Mouse (Mus musculus) small intestine, adult 2 months (tissue): ENCODE results near the gene Prmt8. TPM values are rescaled to one million over a fixed set of nuclear protein-coding genes. Genes with fewer than 3 reads are reported as not detected.

Experiments
- H3K27ac ChIP-seq: fragments of 200-500 bp; 2 replicates; pipeline ENCODE4 v1.5.1; 2012; ENCODE audit warnings: low read depth, low read length, control low read depth, inconsistent platforms; ENCODE audit not compliant: insufficient read depth
- H3K27me3 ChIP-seq: fragments of 200-500 bp; 2 replicates; pipeline ENCODE4 v1.6.1; 2012; ENCODE audit warnings: mild to moderate bottlenecking, moderate library complexity, low read length, inconsistent platforms; ENCODE audit not compliant: control insufficient read depth, insufficient read depth
- H3K36me3 ChIP-seq: fragments of 200-500 bp; 2 replicates; pipeline ENCODE4 v1.6.1; 2012; ENCODE audit warnings: mild to moderate bottlenecking, low read length, control low read depth, inconsistent platforms; ENCODE audit not compliant: control insufficient read depth, insufficient read depth
- H3K4me1 ChIP-seq: fragments of 200-500 bp; 2 replicates; pipeline ENCODE4 v1.6.1; 2012; ENCODE audit warnings: low read length, inconsistent platforms, mixed read lengths; ENCODE audit not compliant: control insufficient read depth, insufficient read depth, insufficient read length
- H3K4me3 ChIP-seq: fragments of 200-500 bp; 2 replicates; pipeline ENCODE4 v1.5.1; 2012; ENCODE audit warnings: low read depth, mild to moderate bottlenecking, control low read depth, inconsistent platforms, low read length, moderate library complexity
- CTCF ChIP-seq: fragments of 200-500 bp; IDR thresholded peaks from 2 replicates; pipeline ENCODE4 v1.5.1; 2012; ENCODE audit warnings: low read depth, mild to moderate bottlenecking, control low read depth, inconsistent platforms, low read length, moderate library complexity, mixed read lengths; ENCODE audit not compliant: insufficient replicate concordance, insufficient read length; ENCODE audit errors: extremely low read depth
- POLR2A ChIP-seq: fragments of 200-500 bp; IDR thresholded peaks from 2 replicates; pipeline ENCODE4 v1.6.1; 2012; ENCODE audit warnings: low read depth, mild to moderate bottlenecking, control low read depth, inconsistent platforms, low read length, moderate library complexity
- WGBS: fragments of 180-500 bp; shearing (Covaris S2); methylation state at CpG from one replicate; pipeline ENCODE4 v1.1.7; 2018; 5-methylcytosine and 5-hydroxymethylcytosine counted together
- polyA plus RNA-seq: library from polyadenylated mRNA; depleted of rRNA; stranded (reverse); fragments of >200 nt; gene quantifications from 2 replicates; pipeline ENCODE4 v1.2.3, GENCODE M21; 2012; rRNA removed

Gene Prmt8
- polyA plus RNA-seq, result 0.10 TPM in 1 of 2 replicates, not detected in the other

GRCm38 (mm10) chr6:127769275-127770156, at the start of gene Prmt8:
Prmt8 (minus strand) TSS chr6:127769472.
- Histone ChIP-seq H3K4me3 (no peak within 1 kb of the TSS), H3K4me1 (no peaks in the 10 kb centered on the region; the same call in 1 of the 2 replicates), H3K27me3 (peaks cover 39% of the 10 kb centered on the region), H3K27ac (no peak within 1 kb of the TSS), H3K36me3 (no peaks in the 10 kb centered on the region)
- no peak for TF ChIP-seq CTCF
- no peak for TF ChIP-seq POLR2A
- 3% methylated on average over 41 of the region's 42 CpGs for WGBS

- 80% methylated on average over 9 of the region's 9 CpGs for WGBS
- H3K27me3 ChIP-seq, result no peaks in the 10 kb centered on the region
Observed at GRCm38 (mm10) chr6:127803046-127803729, 33.9 kb upstream of the Prmt8 start.

GRCm38 (mm10) chr6:127802211-127802610, 32.9 kb upstream of the Prmt8 start:
- Histone ChIP-seq H3K27ac (no peak overlapping the region), H3K36me3 (no peaks in the 10 kb centered on the region), H3K27me3 (no peaks in the 10 kb centered on the region), H3K4me3 (no peak overlapping the region), H3K4me1 (no peaks in the 10 kb centered on the region)
- TF ChIP-seq POLR2A (no peak), CTCF (no peak)
- WGBS, result 90% methylated on average over 12 of the region's 12 CpGs

More at GRCm38 (mm10) chr6:127803046-127803729, 33.9 kb upstream of the Prmt8 start:
- no peaks in the 10 kb centered on the region for H3K4me1 ChIP-seq
- H3K4me3 ChIP-seq, result no peak overlapping the region
- TF ChIP-seq CTCF (no peak), POLR2A (no peak)
- H3K36me3 ChIP-seq, result no peaks in the 10 kb centered on the region
- no peak overlapping the region for H3K27ac ChIP-seq

- no peaks in the 10 kb centered on the region for H3K27me3 ChIP-seq
- TF ChIP-seq POLR2A (no peak), CTCF (no peak)
- H3K27ac ChIP-seq, result no peak overlapping the region
- H3K4me1 ChIP-seq, result no peaks in the 10 kb centered on the region
- no peaks in the 10 kb centered on the region for H3K36me3 ChIP-seq
- 30% methylated on average over 13 of the region's 13 CpGs for WGBS
- no peak overlapping the region for H3K4me3 ChIP-seq
Observed at GRCm38 (mm10) chr6:127790023-127790422, 20.8 kb upstream of the Prmt8 start.

GRCm38 (mm10) chr6:127770806-127771205, 1.5 kb upstream of the Prmt8 start:
- H3K27ac ChIP-seq, result no peak overlapping the region
- H3K4me1 ChIP-seq, result no peaks in the 10 kb centered on the region; the same call in 1 of the 2 replicates
- TF ChIP-seq POLR2A (no peak), CTCF (no peak)
- no peaks in the 10 kb centered on the region for H3K36me3 ChIP-seq
- H3K27me3 ChIP-seq, result peaks cover 39% of the 10 kb centered on the region
- no peak overlapping the region for H3K4me3 ChIP-seq
- WGBS, result 39% methylated on average over 4 of the region's 4 CpGs

- Histone ChIP-seq H3K4me1 (no peaks in the 10 kb centered on the region; the same call in 1 of the 2 replicates), H3K4me3 (no peak overlapping the region), H3K27ac (no peak overlapping the region), H3K27me3 (peaks cover 39% of the 10 kb centered on the region), H3K36me3 (no peaks in the 10 kb centered on the region)
- 3% methylated on average over 64 of the region's 64 CpGs for WGBS
- TF ChIP-seq CTCF (no peak), POLR2A (no peak)
Observed at GRCm38 (mm10) chr6:127768621-127769274, 524 bp downstream of the Prmt8 start.
